Mouse (Mus musculus) liver, adult (tissue): ENCODE measurements around the gene Slc2a3.

Experiments
- GATA4 ChIP-seq: IDR thresholded peaks from 2 replicates; pipeline ENCODE4 v1.6.1; 2014; ENCODE audit warnings: mild to moderate bottlenecking, low read length; ENCODE audit not compliant: insufficient replicate concordance

Slc2a3 gene

GRCm38 (mm10) chr6:122801301-122801800 lies at the start of gene Slc2a3:
TSS of gene Slc2a3 (minus strand) at chr6:122801640.
- no peak for TF ChIP-seq GATA4

DNA sequence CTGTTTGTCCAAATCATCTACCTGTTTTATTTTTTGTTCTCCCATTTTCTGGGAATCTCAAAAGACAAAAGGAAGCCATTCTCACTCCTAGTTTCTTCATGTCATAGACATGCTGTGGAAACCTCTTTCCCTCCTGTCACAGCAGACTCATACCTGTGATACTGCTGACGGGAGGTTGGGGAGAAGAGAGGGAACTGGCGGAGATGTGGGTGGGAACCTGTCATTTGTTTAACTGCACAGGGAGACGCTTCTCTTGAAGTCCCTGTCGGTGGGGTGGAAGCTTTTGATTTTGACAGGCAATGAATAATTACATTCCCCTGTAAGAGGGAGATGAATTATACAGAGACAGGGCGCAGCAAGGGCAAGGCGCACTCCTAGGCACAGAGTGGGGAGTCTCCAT lies 42.3 kb upstream of the Slc2a3 start:
- no peak for TF ChIP-seq GATA4

DNA sequence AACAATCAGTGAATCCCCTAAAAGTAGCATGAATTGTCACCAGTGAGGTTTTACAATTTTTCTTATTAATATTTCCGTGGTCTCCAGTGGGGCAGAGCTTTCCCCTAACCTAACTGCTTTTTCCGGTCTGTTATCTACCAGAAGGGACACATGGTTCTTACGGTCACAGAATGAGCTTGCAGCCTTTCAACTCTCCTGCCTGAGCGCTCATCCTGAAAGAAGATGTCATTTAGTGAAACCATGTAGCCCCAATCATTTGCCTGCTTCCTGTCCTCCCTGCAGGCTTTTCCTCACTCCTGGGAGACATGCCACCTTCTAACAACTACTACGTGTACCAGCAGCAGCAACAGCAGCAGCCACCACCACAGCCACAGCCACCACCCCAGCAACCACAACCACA lies 36.1 kb upstream of the Slc2a3 start:
- no peak for TF ChIP-seq GATA4

GRCm38 (mm10) chr6:122836974-122837373 lies 35.5 kb upstream of the Slc2a3 start:
- no peak for TF ChIP-seq GATA4

- TF ChIP-seq GATA4 = no peak
These were observed 32.9 kb upstream of the Slc2a3 start for GRCm38 (mm10) chr6:122834365-122834764.

DNA sequence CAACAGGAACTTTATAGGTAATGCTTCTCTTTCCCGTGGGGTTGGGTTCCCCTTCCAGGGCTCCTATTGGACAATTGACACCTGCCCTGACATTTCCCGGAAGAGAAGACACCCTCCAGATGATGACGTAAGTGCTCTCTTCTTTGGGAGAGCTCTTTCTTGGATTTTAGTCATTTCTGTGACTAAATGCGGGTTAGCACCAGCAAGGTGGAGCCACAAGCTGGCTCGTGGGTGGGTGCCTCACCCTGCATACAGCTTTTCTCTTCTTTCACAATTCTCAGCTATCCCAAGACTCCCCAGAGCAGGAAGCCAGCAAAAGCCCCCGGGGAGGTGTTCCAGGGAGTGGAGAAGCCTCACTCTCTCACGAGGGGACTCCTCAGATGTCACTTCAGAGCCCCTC lies 31.4 kb upstream of the Slc2a3 start:
- TF ChIP-seq GATA4 = no peak

- no peak for TF ChIP-seq GATA4
These were observed 26.6 kb upstream of the Slc2a3 start for GRCm38 (mm10) chr6:122828086-122828485.

DNA sequence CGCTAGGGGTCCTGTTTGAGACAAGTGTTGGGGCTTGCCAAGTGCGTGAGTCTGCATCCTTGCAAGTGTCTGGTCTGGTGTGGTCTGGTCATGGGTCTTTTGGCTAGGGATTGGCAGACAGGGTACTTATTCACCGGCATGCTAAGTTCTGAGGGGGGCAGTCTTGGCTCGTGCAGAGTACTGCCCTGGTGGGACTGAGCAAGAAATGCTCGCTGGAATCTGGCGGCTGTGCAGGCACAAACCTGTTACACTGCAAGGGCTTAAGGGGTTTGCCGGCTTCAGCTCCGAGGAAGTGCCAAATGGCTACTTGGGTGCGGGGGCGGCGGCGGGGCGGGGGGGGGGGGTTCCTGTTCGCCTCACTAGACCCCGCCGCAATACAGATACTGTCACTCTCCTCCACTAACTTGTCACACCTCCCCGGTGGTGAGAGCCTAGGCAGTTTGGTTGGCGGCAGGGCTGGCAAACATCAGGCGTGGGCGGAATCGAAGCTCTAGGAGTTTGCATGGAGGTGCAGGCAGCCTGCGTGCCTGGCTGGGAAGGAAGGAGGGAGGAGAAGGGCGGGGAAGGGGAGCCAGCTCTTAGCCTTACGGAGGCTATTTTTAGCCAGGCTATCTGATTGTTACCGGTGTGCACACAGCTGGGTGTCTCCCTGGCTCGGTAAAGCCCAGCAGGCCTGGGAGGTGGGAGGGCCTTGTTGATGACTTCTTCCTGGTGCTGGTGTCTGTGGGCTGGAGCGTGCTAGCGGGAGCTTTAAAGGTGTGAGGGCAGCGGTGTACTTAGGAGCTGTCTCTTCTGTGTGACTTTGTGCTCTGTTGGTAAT lies 24.7 kb upstream of the Slc2a3 start:
- peak; percentile 19; the same call in 1 of the 2 replicates for TF ChIP-seq GATA4

- TF ChIP-seq GATA4 = no peak
These were observed 23.7 kb upstream of the Slc2a3 start for GRCm38 (mm10) chr6:122825166-122825565.

DNA sequence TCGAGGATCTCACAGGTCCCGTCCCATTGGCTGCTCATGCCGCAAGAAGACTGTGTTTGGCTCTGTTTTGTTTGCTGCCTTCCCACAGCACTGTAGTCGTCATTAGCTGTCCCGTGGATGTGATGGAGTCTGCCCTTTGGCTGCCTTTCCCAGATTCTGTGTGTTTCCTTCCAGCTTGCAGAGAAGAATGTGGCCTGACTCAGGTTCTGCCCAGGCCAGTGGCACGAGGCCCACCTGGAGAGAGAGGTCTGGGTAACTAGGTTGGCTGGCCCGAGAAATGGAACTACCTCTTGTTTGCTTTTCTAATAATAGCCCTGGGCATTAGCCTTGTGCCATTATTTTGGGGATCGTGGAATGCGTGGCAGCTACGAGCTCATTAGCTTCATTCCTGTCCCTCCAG lies 22.6 kb upstream of the Slc2a3 start:
- TF ChIP-seq GATA4 = no peak

GRCm38 (mm10) chr6:122821822-122822221 lies 20.4 kb upstream of the Slc2a3 start:
- no peak for TF ChIP-seq GATA4

GRCm38 (mm10) chr6:122820799-122821650 lies 19.6 kb upstream of the Slc2a3 start:
- no peak for TF ChIP-seq GATA4

GRCm38 (mm10) chr6:122820071-122820798 lies 18.8 kb upstream of the Slc2a3 start:
- no peak for TF ChIP-seq GATA4

- no peak; the same call in 1 of the 2 replicates for TF ChIP-seq GATA4
These were observed 18.0 kb upstream of the Slc2a3 start, which contains the start of gene Foxj2 for GRCm38 (mm10) chr6:122819306-122820070. TSS of gene Foxj2 (plus strand) at chr6:122819914.
